Mouse (Mus musculus): ENCODE measurements around the gene Cfb. TPM values are rescaled to one million over a fixed set of nuclear protein-coding genes. Genes with fewer than 3 reads are reported as not detected.
A peak's percentile ranks its signal among the peaks of the same experiment; 100 is the strongest.

The Cfb gene
- total and polyA plus RNA-seq, 3 experiments: 0.34 to 5.9 TPM; not detected in 1

GRCm38 (mm10) chr17:34883332-34883731, 21.0 kb upstream of the Cfb start:
- DNase-seq (ENCODE audit: extremely low read depth): no peak
- H3K9me3 ChIP-seq (replicated peaks; ENCODE audit: low read length): peaks cover 5% of the 10 kb centered on the region
- H3K27me3 ChIP-seq (replicated peaks): no peaks in the 10 kb centered on the region
- no peak for TF ChIP-seq ZMIZ1 (IDR thresholded peaks at IDR 0.05; ENCODE audit: low read depth, low read length)
- TF ChIP-seq CTCF (conservative IDR thresholded peaks at IDR 0.05 in 1 of 2, IDR thresholded peaks at IDR 0.05 in 1 of 2; ENCODE audit: low read depth in 2 of 2, low read length in 2 of 2): peak in 1 of 2 experiments; percentile 29; a peak in 2 of 4 replicates
- TF ChIP-seq MXI1 (IDR thresholded peaks at IDR 0.05; ENCODE audit: low read depth, low read length): no peak
- no peak for TF ChIP-seq ETS1 (conservative IDR thresholded peaks at IDR 0.05; ENCODE audit: low read depth, low read length)
- TF ChIP-seq SIN3A (IDR thresholded peaks at IDR 0.05; ENCODE audit: low read length): no peak
- TF ChIP-seq ELF1 (IDR thresholded peaks at IDR 0.05; ENCODE audit: low read depth, low read length): peak; percentile 39; the same call in 1 of the 2 replicates
- TF ChIP-seq NRF1 (IDR thresholded peaks at IDR 0.05; ENCODE audit: low read depth, low read length): no peak
- H3K4me1 ChIP-seq (ENCODE audit: control insufficient read depth in 1 of 2, insufficient read depth in 2 of 2): peaks cover 14 to 44% of the 10 kb centered on the region in 2 experiments
- dilution Hi-C loops (cut with MboI; ENCODE audit: extremely low pct_ligation_motif_present, extremely low pct_unique_long_range_greater_than_20kb, low sequenced_read_pairs): no loop called here
- no peaks in the 10 kb centered on the region for H3K36me3 ChIP-seq (replicated peaks in 1 of 2; ENCODE audit: control insufficient read depth in 1 of 2, insufficient read depth in 1 of 2, low read length in 1 of 2)
- H3K79me2 ChIP-seq (replicated peaks; ENCODE audit: control insufficient read depth, extremely low read depth, insufficient read depth, poor library complexity, severe bottlenecking): no peaks in the 10 kb centered on the region
- H3K4me3 ChIP-seq (replicated peaks in 1 of 3; ENCODE audit: low read depth in 2 of 3, low read length in 2 of 3, poor library complexity in 1 of 3): no peak overlapping the region
- in situ Hi-C loops (cut with MboI; ENCODE audit: low pct_ligation_motif_present, low pct_unique_long_range_greater_than_20kb, low sequenced_read_pairs): no loop called here
- no peak overlapping the region for H3K27ac ChIP-seq (ENCODE audit: insufficient read depth, low read depth)
- no peak overlapping the region for H3K9ac ChIP-seq (ENCODE audit: insufficient read depth, low read depth)
- no peak overlapping the region for H3K4me2 ChIP-seq (ENCODE audit: insufficient read depth, low read depth, poor library complexity, severe bottlenecking)

GRCm38 (mm10) chr17:34881683-34882310, 19.5 kb upstream of the Cfb start, which contains the start of gene Gm20547:
Gm20547 (minus strand) TSS chr17:34882042.
- in situ Hi-C loops (cut with MboI; ENCODE audit: low pct_ligation_motif_present, low pct_unique_long_range_greater_than_20kb, low sequenced_read_pairs): no loop called here
- DNase-seq (ENCODE audit: extremely low read depth): no peak
- no peaks in the 10 kb centered on the region for H3K79me2 ChIP-seq (replicated peaks; ENCODE audit: control insufficient read depth, extremely low read depth, insufficient read depth, poor library complexity, severe bottlenecking)
- dilution Hi-C loops (cut with MboI; ENCODE audit: extremely low pct_ligation_motif_present, extremely low pct_unique_long_range_greater_than_20kb, low sequenced_read_pairs): no loop called here
- H3K9ac ChIP-seq (ENCODE audit: insufficient read depth, low read depth): no peak within 1 kb of the TSS
- no peak for TF ChIP-seq ETS1 (conservative IDR thresholded peaks at IDR 0.05; ENCODE audit: low read depth, low read length)
- TF ChIP-seq POLR2A (IDR thresholded peaks at IDR 0.05; ENCODE audit: low read depth, low read length): no peak
- TF ChIP-seq ZNF384 (IDR thresholded peaks at IDR 0.05; ENCODE audit: low read depth, low read length): no peak
- no peak for TF ChIP-seq MAZ (IDR thresholded peaks at IDR 0.05; ENCODE audit: low read depth, low read length)
- TF ChIP-seq CHD2 (IDR thresholded peaks at IDR 0.05; ENCODE audit: low read length): no peak
- TF ChIP-seq ELF1 (IDR thresholded peaks at IDR 0.05; ENCODE audit: low read depth, low read length): no peak
- TF ChIP-seq PAX5 (IDR thresholded peaks at IDR 0.05; ENCODE audit: low read length): no peak
- no peak for TF ChIP-seq CHD1 (IDR thresholded peaks at IDR 0.05; ENCODE audit: low read depth, low read length)
- TF ChIP-seq POLR2AphosphoS2 (IDR thresholded peaks at IDR 0.05; ENCODE audit: low read depth, low read length): no peak
- no peak within 1 kb of the TSS for H3K27ac ChIP-seq (ENCODE audit: insufficient read depth, low read depth)
- peaks cover 11 to 33% of the 10 kb centered on the region in 2 experiments for H3K4me1 ChIP-seq (ENCODE audit: control insufficient read depth in 1 of 2, insufficient read depth in 2 of 2)
- no peak within 1 kb of the TSS for H3K4me3 ChIP-seq (replicated peaks in 1 of 3; ENCODE audit: low read depth in 2 of 3, low read length in 2 of 3, poor library complexity in 1 of 3)
- no peak within 1 kb of the TSS for H3K4me2 ChIP-seq (ENCODE audit: insufficient read depth, low read depth, poor library complexity, severe bottlenecking)
- peaks cover under 1% of the 10 kb centered on the region for H3K9me3 ChIP-seq (replicated peaks; ENCODE audit: low read length)
- H3K36me3 ChIP-seq (replicated peaks in 1 of 2; ENCODE audit: control insufficient read depth in 1 of 2, insufficient read depth in 1 of 2, low read length in 1 of 2): no peaks in the 10 kb centered on the region
- H3K27me3 ChIP-seq (replicated peaks): no peaks in the 10 kb centered on the region
